Mouse (Mus musculus) lung, postnatal 14 days (tissue): ENCODE results near the gene Aff3.

ENCODE experiments used
- DNase-seq: peaks from one replicate; pipeline ENCODE4 v3.0.0; 2021

Gene Aff3

DNA sequence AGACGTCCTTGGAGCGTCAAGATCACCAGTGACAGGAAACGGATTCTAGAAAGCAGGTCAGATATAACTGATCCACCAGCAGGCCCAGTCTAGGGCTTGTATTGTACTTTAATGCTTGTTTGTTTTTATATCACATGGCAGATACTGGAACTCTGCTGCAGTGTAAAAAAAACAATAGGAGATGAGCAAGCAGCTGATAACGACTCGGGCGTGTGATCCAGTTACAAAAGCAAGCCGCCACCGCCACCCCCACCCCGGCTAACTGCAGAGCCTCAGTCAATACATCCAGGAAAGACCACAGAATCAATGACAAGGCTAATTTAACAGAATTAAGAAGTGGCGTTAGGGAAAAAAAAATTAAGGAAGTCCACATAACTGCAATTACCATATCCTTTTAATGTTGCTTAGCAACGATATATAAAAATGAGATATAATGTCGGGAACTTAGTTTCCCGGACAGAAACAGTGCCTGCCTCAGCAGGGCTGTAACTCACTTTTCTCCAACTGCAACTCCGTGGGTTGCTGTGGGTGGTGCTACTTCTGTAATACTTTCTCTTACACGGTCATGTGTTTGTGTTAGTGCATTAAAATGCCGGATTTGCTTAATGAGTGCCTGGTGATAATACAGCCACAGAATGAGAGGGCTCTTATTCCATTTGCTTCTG is 280.2 kb downstream of the Aff3 start:
- DNase-seq, result no peak

DNA sequence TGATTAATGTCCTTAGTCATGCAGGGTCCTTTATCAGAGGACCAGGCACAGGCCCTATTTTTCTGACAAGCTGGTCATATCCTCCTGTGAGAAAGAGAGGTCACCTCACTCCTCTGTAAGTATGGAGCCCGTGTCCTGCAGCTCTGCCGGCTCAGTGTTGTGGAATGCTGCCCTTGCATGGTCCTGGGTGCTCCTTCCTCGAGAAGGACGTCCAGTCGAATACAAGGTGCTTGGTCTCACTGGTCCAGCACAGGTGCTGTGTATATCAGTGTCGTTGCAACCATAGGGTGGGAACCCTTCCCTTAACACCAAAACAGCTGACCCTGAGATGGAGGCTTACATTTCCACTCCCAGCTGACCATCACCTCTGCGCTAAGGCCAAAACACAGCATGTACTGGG is 280.7 kb downstream of the Aff3 start:
- no peak for DNase-seq

DNA sequence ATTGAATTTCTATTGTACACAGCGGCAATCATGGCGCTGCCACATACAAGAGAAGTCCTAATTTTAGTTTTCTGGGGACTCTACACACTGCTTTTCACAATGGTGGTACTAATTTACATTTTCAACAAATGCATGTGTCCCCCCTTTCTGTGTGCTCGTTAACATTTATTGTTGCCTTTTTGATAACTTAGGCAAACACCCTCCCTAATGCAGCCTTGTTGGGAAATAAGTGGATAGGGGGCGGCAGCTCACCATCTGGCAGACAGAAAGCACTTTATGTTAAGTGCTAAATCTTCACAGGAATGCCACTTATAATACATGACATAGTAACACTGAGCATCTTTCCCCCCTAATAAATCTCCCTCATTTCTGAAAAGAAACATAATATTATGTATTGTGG is 282.1 kb downstream of the Aff3 start:
- DNase-seq, result no peak

DNA sequence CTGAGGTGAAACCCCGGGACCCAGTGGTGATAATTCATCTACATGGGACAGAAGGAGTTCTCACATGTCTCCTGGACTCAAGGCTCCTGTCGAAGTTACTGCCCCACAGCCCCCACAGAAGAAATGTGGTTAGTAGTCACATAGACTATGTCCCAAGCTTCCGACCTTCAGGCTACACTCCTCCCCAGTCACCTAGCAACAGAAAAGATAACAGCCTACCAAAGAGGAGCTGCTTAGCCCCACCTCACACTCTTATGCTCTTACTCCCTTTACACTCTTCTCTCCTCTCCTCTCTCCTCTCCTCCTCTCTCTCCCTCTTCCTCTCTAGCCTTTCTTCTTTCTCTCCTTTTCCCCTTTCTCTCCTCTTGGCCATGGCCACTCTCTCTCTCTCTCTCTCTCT is 286.8 kb downstream of the Aff3 start:
- no peak for DNase-seq

DNA sequence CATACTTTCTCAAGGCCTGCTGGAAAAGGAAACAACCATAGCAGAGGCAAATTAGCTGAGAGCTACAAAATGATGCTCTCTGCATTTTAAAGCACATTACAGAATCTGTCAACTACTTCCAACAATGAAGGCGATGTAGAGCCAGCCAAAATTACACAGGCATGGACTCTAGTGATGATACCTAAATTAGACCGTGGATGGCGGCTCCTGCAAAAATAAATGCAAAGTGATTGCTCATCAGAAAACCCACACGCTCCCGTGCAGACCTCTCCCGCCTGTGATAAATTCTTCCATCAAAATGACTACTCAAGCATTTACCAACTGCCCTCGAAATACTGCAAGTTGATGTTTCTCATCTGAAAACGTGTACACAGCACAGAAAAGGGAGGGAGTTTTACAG is 295.6 kb downstream of the Aff3 start:
- no peak for DNase-seq

DNA sequence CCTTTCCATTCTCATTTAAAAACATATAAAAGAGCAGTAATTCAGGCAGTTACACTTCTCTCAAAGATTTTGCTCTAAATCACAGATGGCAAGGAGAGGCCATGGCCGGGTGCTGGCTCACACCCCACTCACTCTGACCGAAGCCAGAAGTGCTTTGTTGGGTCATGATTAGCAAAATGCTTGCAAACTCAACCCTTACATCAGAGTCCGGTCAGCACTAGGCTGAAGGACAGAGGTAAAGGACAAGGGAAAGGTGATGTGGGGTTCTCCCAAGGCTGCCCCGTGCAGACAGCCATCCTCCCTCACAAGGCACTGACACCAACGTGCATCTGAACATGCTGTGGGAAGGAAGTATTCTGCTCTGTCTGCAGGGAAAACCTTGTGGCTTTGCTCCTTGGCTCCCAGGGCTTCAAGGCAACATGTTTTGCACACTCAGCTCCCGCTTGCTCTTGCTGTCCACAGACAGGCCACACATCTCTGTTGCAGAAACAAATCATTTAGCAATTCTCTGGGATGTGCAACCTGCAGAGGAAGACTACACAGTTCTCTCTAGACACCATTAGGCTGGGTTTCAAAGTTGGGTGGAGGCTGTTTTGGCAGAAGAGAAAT is 296.6 kb downstream of the Aff3 start:
- DNase-seq, result no peak

DNA sequence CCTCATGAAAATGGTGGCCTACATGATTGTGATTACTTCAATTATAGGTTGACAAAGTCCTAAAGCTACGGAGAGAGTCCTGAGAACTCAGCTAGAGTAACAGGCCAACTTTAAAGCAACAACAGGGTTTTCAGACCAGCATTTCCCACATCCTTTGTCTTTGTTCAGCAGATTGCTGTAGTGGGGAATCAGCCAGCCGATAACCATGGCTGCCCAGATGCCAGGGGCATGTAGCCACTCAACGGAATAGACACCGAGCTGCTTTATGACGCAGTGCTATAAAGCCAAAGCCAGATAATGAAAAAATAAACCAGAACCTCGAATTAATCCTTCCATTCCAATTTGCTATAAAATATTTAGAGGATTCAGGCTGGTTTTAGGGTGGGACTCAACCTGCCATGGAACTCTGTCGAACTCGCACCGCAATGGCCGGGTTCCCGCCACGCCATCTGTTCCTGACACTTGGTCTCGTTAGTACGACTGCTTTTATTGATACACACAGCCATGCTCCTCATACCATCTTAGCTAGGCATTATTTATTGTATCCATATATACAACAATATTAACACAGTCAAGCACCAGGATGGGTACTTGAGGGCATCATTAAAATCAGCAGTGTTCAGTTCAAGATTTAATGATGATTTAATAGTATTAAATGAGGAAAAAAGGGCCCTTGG is 297.2 kb downstream of the Aff3 start:
- no peak for DNase-seq

DNA sequence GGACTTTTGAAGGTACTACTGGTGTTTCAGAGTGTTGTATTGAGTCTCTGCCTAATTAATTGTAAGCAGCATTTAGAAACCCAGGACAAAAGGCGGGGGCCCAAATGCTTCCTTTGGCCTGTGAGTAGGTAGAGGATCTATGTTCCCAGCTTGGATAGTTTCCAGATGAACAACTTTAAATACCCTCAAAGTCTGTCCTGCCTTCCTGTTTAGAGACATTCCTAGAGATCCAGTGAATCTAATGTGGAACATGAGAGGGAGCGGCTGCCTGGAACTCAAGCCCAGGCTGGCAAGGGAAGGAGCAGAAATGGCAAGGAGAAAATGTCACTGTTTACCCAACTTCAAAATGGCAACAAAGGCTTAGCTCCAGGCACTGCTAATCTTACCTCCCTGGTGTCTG is 300.9 kb downstream of the Aff3 start:
- DNase-seq, result no peak

DNA sequence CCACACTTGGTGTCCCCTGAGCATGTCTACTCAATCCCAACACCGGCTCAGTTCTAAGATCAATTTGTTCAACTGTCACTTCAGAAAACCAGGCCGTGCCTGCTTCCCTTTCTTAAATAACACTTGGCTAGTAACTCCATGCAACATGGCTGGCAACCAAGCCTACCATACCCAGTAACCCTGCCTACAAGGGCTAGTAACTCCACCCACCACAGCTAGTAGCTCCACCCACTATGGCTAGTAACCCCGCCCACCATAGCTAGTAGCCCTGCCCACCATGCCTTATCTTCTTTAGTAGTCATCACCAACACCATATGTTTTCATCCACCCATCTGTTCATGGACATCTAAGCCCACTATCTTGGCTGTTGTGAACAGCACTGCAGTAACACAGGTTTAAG is 302.5 kb downstream of the Aff3 start:
- no peak for DNase-seq

DNA sequence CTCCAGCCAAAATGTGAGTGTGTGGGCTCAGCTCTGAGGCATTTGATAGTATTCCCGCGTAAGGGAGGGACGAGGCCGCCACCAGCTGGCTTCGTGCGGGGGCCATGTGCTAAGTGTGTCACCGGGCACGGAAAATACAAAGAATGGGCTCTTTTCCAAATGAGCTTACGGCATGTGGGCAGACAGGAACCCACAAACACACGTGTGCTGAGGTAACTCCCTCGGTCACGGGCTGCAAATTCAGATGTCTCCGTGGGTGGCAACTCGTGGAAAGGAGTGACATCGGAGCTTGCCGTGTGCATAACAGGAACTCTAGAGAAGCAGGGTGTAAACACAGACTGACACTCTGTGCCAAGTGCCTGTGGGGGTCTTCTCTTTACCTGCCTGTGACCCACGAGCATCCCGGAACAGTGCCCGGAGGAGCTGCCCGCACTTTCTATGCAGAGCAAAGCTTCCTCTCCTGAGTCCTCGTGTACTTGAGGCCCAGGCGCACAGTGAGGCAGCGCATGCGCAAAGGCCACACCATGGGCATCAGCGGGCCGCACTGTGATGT is 305.9 kb downstream of the Aff3 start:
- peak; percentile 8 for DNase-seq

DNA sequence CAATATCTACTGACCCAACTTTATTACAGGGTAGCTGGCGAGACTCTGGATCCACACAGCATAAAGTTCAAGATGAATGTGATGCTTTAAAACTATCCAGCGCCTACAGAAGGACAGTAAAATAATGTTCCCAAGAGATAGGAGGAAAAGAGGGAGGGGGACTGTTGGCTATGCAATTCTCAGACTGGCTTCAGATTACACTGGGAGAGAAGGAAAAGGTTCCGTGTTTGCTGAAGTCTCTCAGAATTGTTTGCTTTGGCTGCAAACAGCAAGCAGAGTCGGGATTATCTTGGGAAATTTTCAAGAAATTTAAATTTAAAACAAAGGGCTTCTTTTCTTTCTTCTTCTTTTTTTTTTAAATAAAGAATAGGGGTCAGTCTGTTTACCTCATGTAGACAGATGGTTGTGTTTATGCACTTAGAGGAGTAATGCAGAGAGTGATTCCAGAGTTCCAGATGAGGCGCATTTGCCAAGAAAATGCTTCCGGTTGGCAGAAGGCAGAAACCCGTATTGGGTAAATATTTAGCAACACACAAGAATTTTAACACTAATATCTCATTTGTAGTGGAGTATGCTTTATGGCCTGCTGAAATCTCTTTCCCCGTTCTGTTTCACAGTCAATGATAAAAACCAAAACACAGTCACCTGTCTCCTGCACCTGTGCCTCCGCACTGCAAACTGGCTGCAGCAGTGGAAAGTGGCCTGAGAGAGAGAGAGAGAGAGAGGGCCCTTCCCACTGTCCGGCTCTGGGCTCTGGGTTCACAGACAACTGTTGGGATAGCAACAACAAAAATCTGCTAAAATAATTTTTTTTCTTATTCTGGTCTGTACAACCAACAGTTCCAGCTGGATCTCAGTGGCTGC is 306.6 kb downstream of the Aff3 start:
- DNase-seq, result peak; percentile 36

DNA sequence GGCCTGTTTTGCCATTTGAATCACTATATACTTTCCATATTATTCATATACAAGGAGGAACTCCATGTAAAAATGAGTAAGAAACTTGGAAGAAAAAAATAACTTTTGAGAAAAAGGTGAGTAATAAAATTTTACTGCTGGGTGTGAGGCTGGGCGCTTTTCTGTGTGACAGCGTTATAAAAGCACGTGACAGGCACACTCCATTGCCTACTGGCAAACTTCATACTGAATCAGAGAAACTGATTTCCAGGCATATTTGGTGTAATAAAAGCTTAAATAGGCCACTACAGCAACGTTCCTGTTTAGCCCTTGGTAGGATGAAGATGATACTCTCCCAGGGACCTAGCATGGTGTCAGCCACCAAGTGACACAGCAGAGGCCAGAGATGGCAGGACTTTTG is 310.2 kb downstream of the Aff3 start:
- no peak for DNase-seq

DNA sequence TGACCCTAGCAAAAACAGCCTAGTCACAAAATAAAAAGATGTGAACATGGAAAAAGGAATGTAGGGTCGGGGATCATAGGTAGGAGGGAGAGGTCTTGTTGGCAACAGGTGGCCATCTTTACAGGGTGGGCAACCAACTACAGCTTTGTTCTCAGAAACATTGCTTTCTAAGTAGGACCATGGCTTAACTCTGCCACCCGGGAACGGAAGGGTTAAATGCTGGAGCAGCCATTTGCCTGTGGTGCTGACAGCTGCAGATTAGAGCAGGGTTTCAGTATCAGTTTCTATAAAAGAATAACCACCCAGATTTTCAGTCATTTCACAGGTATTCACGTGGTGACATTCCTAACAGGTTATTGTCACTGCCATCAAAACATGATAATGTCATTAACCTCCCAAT is 317.4 kb downstream of the Aff3 start:
- no peak for DNase-seq

DNA sequence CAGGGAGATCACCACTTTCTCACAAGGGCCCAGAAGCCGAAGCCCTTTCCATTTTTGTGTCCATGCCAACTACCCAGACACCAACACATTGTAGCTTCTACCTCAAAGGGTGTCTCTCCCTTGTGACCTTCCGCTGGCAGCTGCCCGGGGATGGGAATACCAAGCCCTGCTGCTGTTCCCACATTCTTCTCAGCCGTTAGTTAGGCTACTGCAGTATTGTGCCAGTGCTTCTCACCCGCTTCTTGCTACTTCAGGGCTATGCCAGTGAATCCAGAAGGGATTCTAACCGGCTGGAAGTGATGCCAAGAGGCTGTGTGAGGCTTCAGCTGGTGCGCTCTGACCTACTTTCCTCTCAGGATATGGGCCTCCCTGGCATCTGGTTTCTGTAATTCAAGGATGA is 330.5 kb downstream of the Aff3 start:
- DNase-seq, result peak; percentile 7

DNA sequence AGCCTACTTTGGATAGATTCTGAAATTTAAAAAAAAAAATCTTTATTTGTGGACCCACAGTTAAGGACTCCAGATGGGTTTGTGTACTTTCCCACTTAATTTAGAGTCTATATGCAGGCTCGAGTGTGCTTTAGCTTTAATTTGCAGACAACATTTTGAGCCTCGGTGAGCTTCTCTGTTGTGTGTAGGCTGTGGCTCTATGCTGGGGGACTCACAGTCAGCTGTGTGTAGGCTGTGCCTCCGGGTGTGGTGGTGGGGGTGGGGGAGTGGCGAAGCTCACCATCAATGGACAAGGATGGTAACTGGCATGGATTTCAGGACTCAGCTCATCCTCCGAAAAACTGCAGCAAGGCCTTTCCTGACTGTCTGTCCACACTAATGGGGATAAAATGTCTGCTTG is 331.8 kb downstream of the Aff3 start:
- DNase-seq, result no peak

DNA sequence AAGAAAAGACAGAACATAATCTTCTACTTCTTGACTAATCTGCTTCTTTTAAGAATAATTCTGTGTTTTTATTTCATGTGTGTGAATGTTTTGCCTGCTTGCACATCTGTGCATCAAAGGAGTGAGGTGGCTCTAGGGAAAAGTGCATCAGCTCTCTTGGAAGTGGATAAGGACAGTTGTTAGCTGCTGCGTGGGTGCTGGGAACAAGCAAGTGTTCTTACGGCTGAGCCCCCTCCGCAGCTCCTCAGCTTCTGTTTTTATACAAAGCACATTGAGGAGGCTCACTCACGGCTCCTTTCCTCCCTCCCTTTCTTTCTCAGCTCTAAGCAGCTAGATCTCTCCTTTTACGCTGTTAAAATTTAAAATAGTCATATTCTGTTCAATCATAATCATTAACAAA is 340.5 kb downstream of the Aff3 start:
- no peak for DNase-seq

DNA sequence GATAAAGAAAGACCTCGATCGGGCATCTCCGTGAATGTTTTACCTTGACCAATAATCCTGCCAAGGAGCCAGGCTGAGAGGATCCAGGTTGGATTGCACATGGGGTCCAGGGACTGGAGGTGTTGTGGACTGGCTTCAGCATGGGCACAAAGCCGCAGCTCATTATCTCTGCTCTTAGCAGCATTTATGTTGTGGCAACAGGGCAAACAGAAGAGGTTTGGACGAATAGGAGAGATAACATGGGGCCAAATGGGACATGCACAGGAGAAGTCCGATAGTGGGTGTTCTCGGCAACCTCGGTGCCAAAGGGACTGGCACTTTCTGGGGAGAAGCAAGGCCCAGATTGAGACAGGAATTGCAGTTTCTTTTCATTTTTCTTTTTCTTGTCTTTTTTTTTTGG is 342.9 kb downstream of the Aff3 start:
- DNase-seq, result no peak

DNA sequence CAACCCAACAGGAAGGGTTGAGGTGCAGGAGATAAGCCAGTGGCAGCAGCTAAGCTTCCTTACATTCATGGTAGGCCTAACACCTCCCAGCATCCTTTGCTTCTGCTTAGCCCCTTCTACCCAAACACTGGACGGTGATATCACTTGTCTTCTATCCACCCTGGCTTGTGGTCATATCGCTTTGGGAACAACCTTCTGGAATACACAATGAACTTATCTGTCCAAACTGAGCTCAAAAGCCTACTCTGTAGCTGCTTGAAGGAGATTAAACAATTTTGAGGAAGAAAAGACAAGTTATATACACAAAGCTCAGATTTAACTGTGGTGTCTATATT is 343.8 kb downstream of the Aff3 start:
- no peak for DNase-seq

DNA sequence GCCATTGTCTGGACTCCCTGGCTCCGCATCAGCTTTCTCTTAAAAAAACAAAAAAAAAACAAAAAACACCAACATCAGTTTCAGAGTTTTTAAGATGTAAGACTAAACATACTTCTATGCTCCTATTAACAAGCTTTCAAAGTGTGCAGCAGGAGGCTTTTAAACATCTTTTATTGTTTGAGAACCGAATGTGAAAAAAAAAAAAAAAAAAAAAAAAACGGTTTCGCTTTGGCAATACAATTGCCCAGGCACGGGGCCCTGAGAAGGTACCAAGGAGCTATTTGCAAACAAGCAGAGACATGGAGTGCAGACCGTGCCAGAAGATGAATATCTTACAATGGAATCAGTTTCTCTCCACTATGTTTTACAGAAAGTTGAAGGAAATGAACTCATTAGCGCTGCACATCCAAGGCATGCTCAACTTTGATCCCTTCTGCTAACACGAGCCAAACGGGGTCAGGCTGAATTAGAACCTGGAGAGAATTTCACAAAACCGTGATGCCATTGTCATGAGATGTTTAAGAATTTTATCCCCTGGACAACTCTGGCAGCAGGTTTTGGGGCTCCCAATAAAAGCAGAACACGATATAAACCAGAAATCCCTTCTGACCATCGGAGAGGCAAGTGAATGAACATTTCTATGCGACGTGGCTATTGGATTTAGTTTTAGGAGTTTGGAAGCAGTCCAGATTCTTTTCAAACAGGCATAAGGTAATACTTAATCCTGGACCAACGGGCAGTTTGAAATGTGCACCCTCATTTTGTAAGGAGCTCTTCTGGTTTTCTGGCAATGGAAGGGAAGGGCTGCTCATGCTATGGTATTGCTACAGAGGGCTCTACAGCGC is 344.4 kb downstream of the Aff3 start:
- no peak for DNase-seq

DNA sequence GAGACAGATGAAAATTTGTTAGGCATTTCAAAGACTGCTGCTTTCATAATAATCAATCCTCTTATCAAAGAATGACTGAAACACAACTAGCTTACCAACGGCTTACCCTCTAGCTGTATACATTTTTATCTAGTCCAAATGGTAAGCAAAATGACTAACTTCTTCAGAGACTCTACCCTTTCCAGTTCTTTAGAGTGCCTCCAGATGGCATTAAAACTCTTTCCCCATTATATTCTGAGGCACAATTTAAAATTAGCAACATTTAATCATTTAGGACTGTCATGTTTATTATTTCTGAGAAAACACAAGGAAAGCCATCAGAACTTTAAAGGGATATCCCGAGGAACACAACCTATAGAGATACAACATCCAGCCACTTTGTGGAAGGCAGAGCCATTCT is 346.1 kb downstream of the Aff3 start:
- DNase-seq, result no peak

DNA sequence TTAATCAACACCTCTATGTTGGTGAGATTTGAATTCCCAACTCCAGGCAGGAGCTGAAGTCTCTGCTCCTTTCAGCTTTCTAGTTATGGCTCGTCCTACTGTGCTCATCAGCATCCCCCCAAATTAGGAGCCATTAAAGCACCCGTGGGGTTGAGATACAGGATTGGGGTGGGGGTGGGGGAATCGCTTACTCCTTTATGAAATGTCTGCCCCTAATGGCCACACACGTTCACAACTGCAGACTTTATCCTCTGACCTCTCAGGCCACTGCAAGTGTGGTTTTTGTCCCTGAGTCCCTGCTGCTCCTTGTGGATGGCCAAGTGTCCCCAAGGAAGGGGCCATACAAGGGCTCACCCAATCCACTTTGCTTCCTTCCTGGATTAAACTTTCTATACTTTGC is 348.8 kb downstream of the Aff3 start:
- no peak for DNase-seq

DNA sequence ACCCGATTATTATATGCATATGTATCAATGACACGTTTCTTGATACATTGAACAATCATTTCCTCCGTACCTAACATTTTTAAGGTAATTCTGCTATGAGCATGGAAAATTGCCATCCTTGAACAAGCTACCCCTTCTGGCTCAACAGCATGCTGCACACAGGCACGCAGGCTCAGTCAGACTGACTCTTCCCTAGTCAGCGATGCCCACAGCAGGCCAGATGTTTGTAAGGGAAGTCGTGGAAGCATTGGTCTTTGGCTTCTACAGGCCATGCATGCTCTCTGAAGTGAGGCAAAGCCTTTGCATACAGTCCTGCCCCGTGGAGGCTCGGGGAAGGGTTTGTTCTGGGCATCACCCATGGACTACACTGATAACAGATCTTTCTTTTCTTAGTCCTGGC is 354.3 kb downstream of the Aff3 start:
- no peak for DNase-seq

DNA sequence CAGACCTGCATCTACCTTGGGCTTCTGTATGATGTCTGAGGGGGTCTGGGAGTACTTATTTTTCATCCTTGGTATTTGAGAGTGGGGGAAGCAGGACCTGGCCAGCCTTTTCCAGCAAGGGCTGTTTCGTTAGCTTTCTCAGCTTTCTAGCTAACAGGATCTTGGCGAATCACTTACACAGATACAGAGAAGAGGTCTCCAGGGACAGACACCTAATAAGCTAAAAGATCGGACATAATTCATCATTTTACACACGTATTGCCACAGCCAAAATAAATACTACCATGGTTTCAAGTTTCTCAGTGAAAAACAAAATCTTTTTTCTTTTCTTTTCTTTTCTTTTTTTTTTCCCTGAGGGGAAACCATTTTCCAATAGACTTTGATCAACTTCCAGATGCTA is 354.7 kb downstream of the Aff3 start:
- no peak for DNase-seq
